Mouse (Mus musculus) heart, postnatal 0 days (tissue): Measurements from ENCODE around the gene Peak1.

Experiments
- CTCF ChIP-seq: IDR thresholded peaks from 2 replicates; pipeline ENCODE4 v1.5.1; 2016; ENCODE audit warnings: antibody characterized with exemption, control low read depth, low read depth
- EP300 ChIP-seq: IDR thresholded peaks from 2 replicates; pipeline ENCODE4 v1.6.1; 2016; ENCODE audit warnings: antibody characterized with exemption, low read depth

GRCm38 (mm10) chr9:56191498-56192455 is 226.1 kb downstream of the Peak1 start:
- no peak for TF ChIP-seq CTCF
- no peak for TF ChIP-seq EP300
